Mouse (Mus musculus): ENCODE data around the gene Gm49321. TPM values are rescaled to one million over a fixed set of nuclear protein-coding genes. Genes with fewer than 3 reads are reported as not detected.
A peak's percentile ranks its signal among the peaks of the same experiment; 100 is the strongest.

Gene Gm49321
- polyA plus RNA-seq, 1 experiment from 2014 or later: 1.8 TPM

GRCm38 (mm10) chr12:73931274-73931673 lies 6.2 kb upstream of the Gm49321 start:
- peak; percentile 57 for TF ChIP-seq CTCF (IDR thresholded peaks at IDR 0.05; ENCODE audit: low read depth)
- no peak for TF ChIP-seq EP300 (IDR thresholded peaks at IDR 0.05; ENCODE audit: low read depth)
- peaks cover 55% of the 10 kb centered on the region for H3K36me3 ChIP-seq (replicated peaks; ENCODE audit: insufficient read depth, low read length)
- ATAC-seq: no peak
- no peak overlapping the region for H3K4me2 ChIP-seq (ENCODE audit: low read depth, low read length)
- DNase-seq: peak; percentile 36
- H3K27me3 ChIP-seq (ENCODE audit: insufficient read depth, low read length): no peaks in the 10 kb centered on the region
- no peak overlapping the region for H3K9ac ChIP-seq (replicated peaks)
- 40% methylated on average over 5 of the region's 5 CpGs for WGBS (ENCODE audit: insufficient replicate concordance)
- no peak overlapping the region for H3K27ac ChIP-seq (ENCODE audit: low read depth)
- no peaks in the 10 kb centered on the region for H3K9me3 ChIP-seq (ENCODE audit: low read length)
- no peak overlapping the region for H3K4me3 ChIP-seq (ENCODE audit: low read depth, low read length)
- no peaks in the 10 kb centered on the region for H3K4me1 ChIP-seq (ENCODE audit: insufficient read depth)

GRCm38 (mm10) chr12:73934528-73934927 lies 2.9 kb upstream of the Gm49321 start:
- Histone ChIP-seq H3K4me1 (ENCODE audit: insufficient read depth) (no peaks in the 10 kb centered on the region), H3K36me3 (replicated peaks; ENCODE audit: insufficient read depth, low read length) (peaks cover 56% of the 10 kb centered on the region), H3K4me3 (ENCODE audit: low read depth, low read length) (no peak overlapping the region), H3K27me3 (ENCODE audit: insufficient read depth, low read length) (no peaks in the 10 kb centered on the region), H3K9ac (replicated peaks) (no peak overlapping the region), H3K27ac (ENCODE audit: low read depth) (no peak overlapping the region), H3K9me3 (ENCODE audit: low read length) (no peaks in the 10 kb centered on the region), H3K4me2 (ENCODE audit: low read depth, low read length) (no peak overlapping the region)
- DNase-seq (no peak), ATAC-seq (no peak)
- WGBS (ENCODE audit: insufficient replicate concordance): 59% methylated on average over 2 of the region's 2 CpGs
- TF ChIP-seq CTCF (IDR thresholded peaks at IDR 0.05; ENCODE audit: low read depth): no peak
- TF ChIP-seq EP300 (IDR thresholded peaks at IDR 0.05; ENCODE audit: low read depth): no peak

- Histone ChIP-seq H3K4me2 (ENCODE audit: low read depth, low read length) (no peak overlapping the region), H3K9ac (replicated peaks) (no peak overlapping the region), H3K27me3 (ENCODE audit: insufficient read depth, low read length) (no peaks in the 10 kb centered on the region), H3K4me3 (ENCODE audit: low read depth, low read length) (no peak overlapping the region), H3K36me3 (replicated peaks; ENCODE audit: insufficient read depth, low read length) (peaks cover 52% of the 10 kb centered on the region), H3K4me1 (ENCODE audit: insufficient read depth) (no peaks in the 10 kb centered on the region), H3K27ac (ENCODE audit: low read depth) (no peak overlapping the region), H3K9me3 (ENCODE audit: low read length) (no peaks in the 10 kb centered on the region)
- TF ChIP-seq EP300 (IDR thresholded peaks at IDR 0.05; ENCODE audit: low read depth) (no peak), CTCF (IDR thresholded peaks at IDR 0.05; ENCODE audit: low read depth) (no peak)
- 88% methylated on average over 6 of the region's 6 CpGs for WGBS (ENCODE audit: insufficient replicate concordance)
- DNase-seq (no peak), ATAC-seq (no peak)
Measured at GRCm38 (mm10) chr12:73939542-73939941, 2.1 kb downstream of the Gm49321 start.

GRCm38 (mm10) chr12:73948415-73948814 lies 11.0 kb downstream of the Gm49321 start:
- Histone ChIP-seq H3K4me2 (ENCODE audit: low read depth, low read length) (peak overlapping the region; percentile 66), H3K27ac (ENCODE audit: low read depth) (no peak overlapping the region), H3K9me3 (ENCODE audit: low read length) (no peaks in the 10 kb centered on the region), H3K4me3 (ENCODE audit: low read depth, low read length) (no peak overlapping the region), H3K36me3 (replicated peaks; ENCODE audit: insufficient read depth, low read length) (peaks cover 8% of the 10 kb centered on the region), H3K4me1 (ENCODE audit: insufficient read depth) (peaks cover 5% of the 10 kb centered on the region; the same call in 1 of the 2 replicates), H3K27me3 (ENCODE audit: insufficient read depth, low read length) (no peaks in the 10 kb centered on the region), H3K9ac (replicated peaks) (no peak overlapping the region)
- no peak for ATAC-seq
- WGBS (ENCODE audit: insufficient replicate concordance): 83% methylated on average over 4 of the region's 4 CpGs
- no peak for DNase-seq
- TF ChIP-seq EP300 (IDR thresholded peaks at IDR 0.05; ENCODE audit: low read depth): no peak
- no peak for TF ChIP-seq CTCF (IDR thresholded peaks at IDR 0.05; ENCODE audit: low read depth)

- no peak overlapping the region for H3K27ac ChIP-seq (ENCODE audit: low read depth)
- H3K4me2 ChIP-seq (ENCODE audit: low read depth, low read length): peak overlapping the region; percentile 66
- H3K4me1 ChIP-seq (ENCODE audit: insufficient read depth): peaks cover 9% of the 10 kb centered on the region
- DNase-seq (peak; percentile 59), ATAC-seq (peak; percentile 78)
- peak overlapping the region; percentile 32 for H3K4me3 ChIP-seq (ENCODE audit: low read depth, low read length)
- peaks cover 2% of the 10 kb centered on the region for H3K36me3 ChIP-seq (replicated peaks; ENCODE audit: insufficient read depth, low read length)
- H3K27me3 ChIP-seq (ENCODE audit: insufficient read depth, low read length): no peaks in the 10 kb centered on the region
- TF ChIP-seq CTCF (IDR thresholded peaks at IDR 0.05; ENCODE audit: low read depth) (no peak), EP300 (IDR thresholded peaks at IDR 0.05; ENCODE audit: low read depth) (no peak)
- 7% methylated on average over 46 of the region's 46 CpGs for WGBS (ENCODE audit: insufficient replicate concordance)
- no peaks in the 10 kb centered on the region for H3K9me3 ChIP-seq (ENCODE audit: low read length)
- H3K9ac ChIP-seq (replicated peaks): peak overlapping the region; percentile 23
Measured at GRCm38 (mm10) chr12:73949318-73950058, 12.0 kb downstream of the Gm49321 start.

GRCm38 (mm10) chr12:73952879-73953278 lies 15.4 kb downstream of the Gm49321 start:
- no peak for TF ChIP-seq EP300 (IDR thresholded peaks at IDR 0.05; ENCODE audit: low read depth)
- TF ChIP-seq CTCF (IDR thresholded peaks at IDR 0.05; ENCODE audit: low read depth): no peak
- Histone ChIP-seq H3K9ac (replicated peaks) (peak overlapping the region; percentile 48), H3K4me1 (ENCODE audit: insufficient read depth) (peaks cover 9% of the 10 kb centered on the region), H3K36me3 (replicated peaks; ENCODE audit: insufficient read depth, low read length) (no peaks in the 10 kb centered on the region), H3K27ac (ENCODE audit: low read depth) (no peak overlapping the region), H3K4me2 (ENCODE audit: low read depth, low read length) (peak overlapping the region; percentile 78), H3K27me3 (ENCODE audit: insufficient read depth, low read length) (no peaks in the 10 kb centered on the region), H3K9me3 (ENCODE audit: low read length) (no peaks in the 10 kb centered on the region), H3K4me3 (ENCODE audit: low read depth, low read length) (peak overlapping the region; percentile 38)
- ATAC-seq (peak; percentile 14; the same call in 1 of the 2 replicates), DNase-seq (peak; percentile 44)
- 10% methylated on average over 15 of the region's 15 CpGs for WGBS (ENCODE audit: insufficient replicate concordance)
